Mouse (Mus musculus) gastrocnemius, adult 8-10 months (tissue): Measurements from ENCODE around the gene Ppp1r1c. TPM values are rescaled to one million over a fixed set of nuclear protein-coding genes. Genes with fewer than 3 reads are reported as not detected.
"Not testable (repeated sequence)": the region's sequence is repeated elsewhere in the genome, so short reads cannot be mapped to it uniquely, and the experiment has no call there.

ENCODE experiments used
- DNase-seq, 2 experiments: peaks; one replicate each; pipeline ENCODE4 v3.0.0; 2022; ENCODE audit warnings: low spot score in 2 of 2
- total RNA-seq, 4 experiments: library from RNA; stranded (reverse); gene quantifications; 2 replicates each; pipeline ENCODE4 v1.2.4; 2022

The Ppp1r1c gene
- total RNA-seq, 4 experiments from 2014 or later = 0.20 to 0.34 TPM; not detected in 2

- DNase-seq = no peak
These were observed 34.4 kb downstream of the Ppp1r1c start for GRCm38 (mm10) chr2:79741966-79742365.

DNA sequence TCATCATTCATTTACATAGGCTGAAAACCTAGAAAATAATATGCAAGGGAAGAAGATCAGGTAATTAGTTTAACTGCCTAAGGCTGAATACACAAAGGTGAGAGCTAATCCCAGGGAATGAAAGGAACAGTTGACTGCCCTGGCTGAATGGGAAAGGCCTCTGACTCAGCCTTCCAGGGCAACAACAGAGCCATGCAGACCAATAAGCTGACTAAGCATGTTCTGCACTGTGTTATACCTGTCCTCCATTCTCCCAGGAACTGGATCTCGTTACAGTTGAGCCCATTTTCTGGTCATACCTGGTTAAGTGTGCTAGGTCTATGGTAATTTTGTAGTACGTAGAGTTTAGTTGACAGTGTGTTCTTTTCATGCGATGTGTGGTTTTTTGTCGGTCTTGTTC is 36.6 kb downstream of the Ppp1r1c start:
- no peak for DNase-seq

DNA sequence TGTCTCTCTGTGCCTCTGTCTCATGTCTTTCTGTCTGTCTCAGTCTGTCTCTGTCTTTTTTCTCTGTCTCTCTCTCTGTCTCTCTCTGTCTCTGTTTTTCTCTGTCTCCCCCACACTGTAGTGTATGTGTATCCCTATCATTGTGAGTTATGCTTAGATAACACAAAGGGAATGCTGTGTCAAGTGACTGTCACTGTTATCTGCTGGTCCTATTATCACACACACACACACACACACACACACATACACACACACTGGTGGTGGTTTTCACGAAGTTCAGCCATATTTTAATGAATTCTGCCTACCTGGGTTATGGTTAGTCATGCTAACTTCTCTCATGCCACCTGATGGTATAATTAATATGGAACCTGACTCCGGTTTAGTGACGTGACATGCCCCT is 44.1 kb downstream of the Ppp1r1c start:
- DNase-seq = no peak

- peak in 1 of 2 experiments; percentile 3 for DNase-seq
These were observed 52.4 kb downstream of the Ppp1r1c start for GRCm38 (mm10) chr2:79760018-79760417.

GRCm38 (mm10) chr2:79762723-79763388 is 55.3 kb downstream of the Ppp1r1c start:
- no peak for DNase-seq

GRCm38 (mm10) chr2:79765032-79765431 is 57.5 kb downstream of the Ppp1r1c start:
- DNase-seq = no peak

GRCm38 (mm10) chr2:79765723-79766122 is 58.1 kb downstream of the Ppp1r1c start:
- DNase-seq = no peak

GRCm38 (mm10) chr2:79768625-79769024 is 61.0 kb downstream of the Ppp1r1c start:
- no peak for DNase-seq

DNA sequence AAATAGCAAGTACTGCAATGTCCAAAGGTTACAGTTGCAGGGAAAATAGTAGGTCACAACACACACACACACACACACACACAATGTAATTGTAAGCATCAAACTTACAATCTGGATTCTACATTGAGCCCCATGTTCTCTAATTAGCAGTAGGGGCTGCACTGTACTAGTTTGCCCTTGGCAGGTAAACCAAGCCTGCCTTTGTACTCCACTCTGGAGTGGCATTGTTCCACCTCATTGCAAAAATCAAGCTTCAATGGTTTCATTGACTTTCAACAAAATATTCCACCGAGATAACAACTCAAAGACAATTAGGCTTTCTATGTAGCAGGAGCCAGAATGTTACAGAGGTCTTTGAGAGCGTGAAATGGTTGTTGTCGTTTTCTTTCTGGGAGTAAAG is 62.7 kb downstream of the Ppp1r1c start:
- no peak for DNase-seq

DNA sequence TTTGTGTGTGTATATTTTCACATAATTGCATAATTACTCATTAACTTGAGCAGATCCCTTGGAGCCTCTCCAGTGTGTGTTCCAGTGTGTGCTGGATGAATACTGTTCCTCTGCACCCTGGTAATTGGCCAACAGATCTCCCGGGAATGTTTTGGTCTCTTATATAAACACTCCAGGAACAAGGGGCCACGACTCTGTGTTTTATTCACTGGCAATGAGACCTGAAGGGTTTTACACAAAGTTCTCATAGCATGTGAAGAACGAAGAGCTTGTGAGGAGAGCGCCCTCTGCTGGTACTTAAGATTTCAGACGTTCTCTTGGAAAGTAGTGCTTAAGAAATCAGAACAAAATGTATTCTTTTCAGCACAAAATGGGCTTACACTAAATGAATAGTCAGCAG is 66.8 kb downstream of the Ppp1r1c start:
- peak; percentile 24 to 38 for DNase-seq

GRCm38 (mm10) chr2:79777801-79778200 is 70.2 kb downstream of the Ppp1r1c start:
- DNase-seq = no peak

DNA sequence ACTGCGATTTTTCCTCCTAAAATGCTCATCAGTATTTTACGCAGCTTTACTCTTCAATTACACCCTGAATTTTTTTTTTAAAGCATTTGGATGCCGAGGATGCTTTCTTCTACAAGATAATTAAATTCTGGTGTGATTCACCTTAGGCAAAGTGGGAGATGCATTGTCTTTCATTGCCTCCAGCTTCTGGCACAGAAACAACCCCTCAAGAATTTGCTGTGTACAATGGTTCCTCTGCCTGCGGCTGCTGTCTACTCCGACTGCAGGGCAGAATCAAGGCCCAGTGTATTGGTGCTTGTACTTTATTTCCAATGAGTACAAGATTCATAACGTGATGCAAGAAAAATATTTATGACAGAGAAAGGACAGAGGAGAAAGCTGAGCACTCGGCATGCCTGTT is 73.2 kb downstream of the Ppp1r1c start:
- DNase-seq = no peak

DNA sequence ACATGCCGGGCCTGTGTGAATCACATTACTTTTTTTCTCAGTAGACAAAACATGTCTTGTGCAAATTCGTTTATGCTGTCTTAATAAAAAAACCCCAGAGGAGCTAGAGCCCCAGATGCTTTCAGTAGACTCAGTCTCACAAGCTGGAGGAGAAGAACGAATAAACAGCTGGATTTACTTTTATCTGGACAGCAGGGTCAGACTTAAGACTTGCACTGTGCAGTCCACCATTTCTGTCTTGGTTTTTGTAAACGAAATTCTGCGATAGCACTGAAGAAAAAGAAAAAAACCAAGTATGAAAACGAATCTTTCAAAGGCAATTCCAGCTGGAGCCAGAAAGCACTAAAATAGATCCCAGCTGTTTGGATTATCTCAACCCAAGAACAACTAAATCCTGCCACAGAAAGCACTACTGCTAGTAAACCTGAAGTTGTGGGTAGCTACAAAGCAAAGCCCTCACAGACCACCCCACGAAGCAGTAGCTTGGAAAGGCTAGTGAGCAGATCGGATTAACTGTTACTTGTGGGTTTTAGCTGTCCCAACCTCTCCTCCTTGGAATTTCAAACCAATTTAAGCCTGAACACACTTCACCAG is 78.1 kb downstream of the Ppp1r1c start:
- no peak for DNase-seq

DNA sequence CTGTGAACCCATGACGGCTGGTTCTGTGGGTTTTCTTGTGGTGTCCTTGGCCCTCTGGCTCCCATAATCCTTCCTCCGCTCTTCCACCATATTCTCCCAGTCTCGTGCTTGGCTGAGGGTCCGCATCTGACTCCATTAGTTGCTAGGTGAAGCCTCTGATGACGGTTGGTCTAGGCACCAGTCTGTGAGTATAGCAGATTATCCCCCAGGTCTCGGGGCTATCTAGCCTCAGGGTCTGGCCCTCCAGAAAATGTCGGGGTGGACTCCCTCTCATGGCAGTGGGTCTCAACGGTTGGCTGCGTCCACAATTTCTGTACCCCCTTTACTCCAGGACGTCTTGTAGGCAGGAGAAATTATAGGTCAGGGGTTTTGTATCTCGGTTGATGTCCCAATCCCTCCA is 78.9 kb downstream of the Ppp1r1c start:
- no peak for DNase-seq

DNA sequence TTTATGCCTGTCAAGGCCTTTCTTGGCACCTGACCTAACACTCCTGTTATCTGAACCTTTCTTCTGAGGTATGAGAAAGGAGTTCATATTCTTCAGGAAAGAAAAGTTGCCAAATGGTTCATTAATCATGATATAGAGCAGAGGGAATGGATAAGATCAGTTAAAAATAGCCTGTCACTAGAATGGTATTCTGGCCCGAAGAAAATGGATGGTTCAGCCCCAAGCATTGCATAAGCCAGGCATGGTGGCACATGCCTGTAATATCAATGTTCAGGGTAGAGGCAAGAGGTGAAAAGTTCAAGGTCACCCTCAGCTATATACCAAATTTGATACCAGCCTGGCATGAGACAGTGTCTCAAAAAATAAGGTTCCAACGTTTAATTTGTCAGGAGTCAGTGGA is 85.6 kb downstream of the Ppp1r1c start:
- DNase-seq = no peak

GRCm38 (mm10) chr2:79797444-79797843 is 89.9 kb downstream of the Ppp1r1c start:
- DNase-seq = no peak

GRCm38 (mm10) chr2:79798627-79799026 is 91.0 kb downstream of the Ppp1r1c start:
- DNase-seq = no peak

DNA sequence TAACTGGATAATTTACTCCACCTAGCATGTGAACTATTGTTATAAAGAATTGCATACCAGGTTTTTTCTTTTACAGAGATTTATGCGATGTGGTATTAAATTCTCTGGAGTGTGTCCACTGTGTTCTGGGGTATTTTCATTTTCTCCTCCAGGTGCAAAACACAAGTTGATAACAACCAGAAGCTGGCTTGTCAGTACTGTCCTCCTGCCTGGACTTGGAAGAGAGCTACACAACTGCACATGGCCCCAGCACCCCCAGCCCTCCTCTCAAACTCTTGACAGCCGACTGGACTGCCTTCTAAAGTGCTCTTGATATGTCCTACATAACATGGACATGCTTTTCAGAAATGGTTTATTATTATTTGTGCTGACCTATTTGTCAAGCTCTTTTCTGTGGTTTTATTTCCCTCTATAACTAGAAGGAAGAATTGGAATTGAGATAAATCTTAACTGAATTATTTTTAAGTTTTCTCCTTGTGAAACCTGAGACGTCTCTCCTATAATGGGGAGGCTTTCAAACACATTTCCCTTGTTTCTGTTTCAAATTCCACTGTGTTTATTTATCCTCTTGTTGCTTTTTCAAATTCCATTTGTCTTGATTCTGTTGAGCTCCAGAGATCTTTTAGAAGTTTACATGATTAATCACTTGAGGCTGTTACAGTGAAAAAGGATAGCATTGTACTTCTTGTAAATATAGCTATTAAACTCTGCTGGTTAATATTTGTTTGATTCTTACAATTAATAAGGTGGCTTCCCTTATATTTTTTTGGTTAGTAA is 108.3 kb downstream of the Ppp1r1c start:
- DNase-seq = no peak

GRCm38 (mm10) chr2:79819543-79819942 is 112.0 kb downstream of the Ppp1r1c start:
- no peak for DNase-seq

DNA sequence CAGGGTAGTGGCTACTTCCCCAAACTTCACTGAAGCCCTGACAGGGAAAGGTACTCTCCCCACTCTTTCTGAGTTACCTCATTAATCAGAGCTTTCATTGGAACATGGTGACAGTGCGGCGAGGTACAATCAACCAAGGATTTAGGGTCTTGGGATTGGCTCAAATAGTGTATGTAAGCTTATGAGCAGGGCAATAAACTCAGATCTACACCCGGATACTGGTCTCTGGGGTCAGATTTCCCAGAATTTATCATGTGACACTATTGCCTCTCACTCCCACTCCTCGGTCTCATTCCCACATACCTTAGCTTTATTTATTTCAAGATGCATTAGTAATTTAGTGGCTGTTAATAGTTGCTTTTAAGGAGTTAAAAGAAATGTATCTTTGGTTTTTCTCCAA is 118.3 kb downstream of the Ppp1r1c start:
- DNase-seq = no peak

DNA sequence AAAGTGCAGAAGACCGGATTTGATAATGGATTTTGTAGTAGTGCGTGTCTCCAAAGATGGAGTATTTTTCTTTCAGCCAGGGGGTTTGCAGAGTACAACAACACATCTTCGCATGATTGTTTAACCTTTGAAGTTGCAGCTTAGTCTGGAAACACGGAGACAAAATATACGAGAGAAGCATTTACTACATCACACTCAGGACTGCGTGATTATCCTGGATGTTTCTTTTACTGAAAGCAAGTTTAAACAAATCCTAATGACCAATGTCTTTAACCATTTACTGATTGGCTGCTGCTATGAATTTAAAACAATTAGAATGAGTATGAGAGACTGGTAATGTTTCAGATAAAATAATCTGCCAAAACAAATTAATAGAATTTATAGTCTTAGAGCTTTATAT is 131.5 kb downstream of the Ppp1r1c start:
- DNase-seq = no peak

DNA sequence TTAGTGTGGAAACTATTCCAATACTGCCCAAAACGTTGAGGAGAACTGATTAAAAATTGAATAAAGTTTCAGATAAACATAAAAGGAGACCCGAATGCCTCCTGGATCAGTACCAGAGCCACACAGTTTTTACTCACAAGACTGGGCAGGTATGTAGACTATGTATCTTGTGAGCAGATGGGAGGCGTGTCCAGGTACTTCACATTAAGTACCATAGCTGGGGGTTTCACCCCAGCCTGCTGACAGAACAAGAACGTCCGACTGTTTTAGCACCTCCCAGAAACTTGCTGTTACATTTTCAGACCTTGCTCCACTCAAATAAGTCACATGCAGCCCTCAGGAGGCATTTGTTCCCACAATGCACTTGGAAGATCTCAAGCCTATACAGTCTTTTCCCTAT is 131.9 kb downstream of the Ppp1r1c start:
- DNase-seq = no peak

DNA sequence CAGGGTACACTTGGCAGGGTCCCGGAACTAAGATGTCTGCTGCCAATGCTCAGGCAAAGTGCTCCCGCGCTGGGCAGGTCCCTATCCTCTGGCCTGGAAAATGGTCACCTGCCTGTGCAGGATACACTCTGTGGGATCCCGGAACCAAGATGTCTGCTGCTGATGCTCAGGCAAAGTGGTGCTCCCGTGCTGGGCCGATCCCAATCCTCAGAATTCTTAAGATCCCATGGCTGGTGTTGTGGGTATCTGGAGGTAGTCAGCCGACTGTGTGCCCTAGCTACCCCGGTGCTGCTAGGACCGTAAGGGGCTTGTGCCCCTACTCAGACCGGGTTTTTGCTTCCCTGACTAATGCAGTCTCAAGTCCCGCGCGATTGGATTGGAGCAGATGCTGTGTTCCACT is 139.8 kb downstream of the Ppp1r1c start:
- not testable (repeated sequence) for DNase-seq
